ENCODE assay signal across 22 mouse cellular contexts in genomic region chr5:118292476-118292875, GRCm38 (mm10). TPM values are rescaled to one million over a fixed set of nuclear protein-coding genes. Genes with fewer than 3 reads are reported as not detected.
DNase-seq lines count a peak whose midpoint lies in the region; ATAC-seq lines count a peak whose summit lies in the region.
"Had no signal": no experiment of that assay in that cellular context is flagged by ENCODE, and none has a peak within 500 bp of the region (broad histone marks: within the 10 kb centered on the region; RNA-seq: fewer than 3 reads in every experiment).

No protein-coding gene starts in this region.

- no peak for ATAC-seq in forebrain, embryonic 13.5 days
- ATAC-seq in forebrain, embryonic 12.5 days (ENCODE audit: low FRiP score), result no peak
- ATAC-seq in limb, embryonic 15.5 days (ENCODE audit: insufficient number of reproducible peaks, low FRiP score, low TSS enrichment, low read depth), result no peak
- ATAC-seq: CD4-positive, CD25-positive, alpha-beta regulatory T cell, adult 4 months; forebrain, embryonic 15.5 days; intestine, embryonic 15.5 days had no signal

- H3K36me3 ChIP-seq in forebrain, embryonic 13.5 days (ENCODE audit: poor library complexity, severe bottlenecking), result no peaks in the 10 kb centered on the region
- H3K36me3 ChIP-seq in forebrain, embryonic 12.5 days (replicated peaks), result no peaks in the 10 kb centered on the region
- H3K36me3 ChIP-seq in limb, embryonic 10.5 days, result no peaks in the 10 kb centered on the region
- H3K36me3 ChIP-seq in limb, embryonic 15.5 days, result no peaks in the 10 kb centered on the region
- H3K36me3 ChIP-seq: forebrain, embryonic 15.5 days; G1E; heart, embryonic 10.5 days; hindbrain, embryonic 13.5 days; intestine, embryonic 15.5 days had no signal

- H3K27ac ChIP-seq in forebrain, embryonic 13.5 days, result peak overlapping the region; percentile 31; the same call in 1 of the 2 replicates
- H3K27ac ChIP-seq in forebrain, embryonic 12.5 days, result no peak overlapping the region
- 0 out of 2 replicates have a peak overlapping the region, but pooled peaks have one; percentile 48 for H3K27ac ChIP-seq in limb, embryonic 10.5 days
- H3K27ac ChIP-seq in limb, embryonic 15.5 days, result peak overlapping the region; percentile 29; the same call in 1 of the 2 replicates
- H3K27ac ChIP-seq: forebrain, embryonic 15.5 days; heart, embryonic 10.5 days; hindbrain, embryonic 13.5 days; intestine, embryonic 15.5 days had no signal

- H3K4me1 ChIP-seq in forebrain, embryonic 13.5 days, result peaks cover 36% of the 10 kb centered on the region
- H3K4me1 ChIP-seq in forebrain, embryonic 12.5 days, result peaks cover 31% of the 10 kb centered on the region
- H3K4me1 ChIP-seq in limb, embryonic 10.5 days, result peaks cover 45% of the 10 kb centered on the region
- H3K4me1 ChIP-seq in limb, embryonic 15.5 days, result peaks cover 51% of the 10 kb centered on the region

- no peaks in the 10 kb centered on the region for H3K9me3 ChIP-seq in forebrain, embryonic 13.5 days (replicated peaks)
- no peaks in the 10 kb centered on the region for H3K9me3 ChIP-seq in forebrain, embryonic 12.5 days
- H3K9me3 ChIP-seq in limb, embryonic 10.5 days (replicated peaks), result no peaks in the 10 kb centered on the region
- H3K9me3 ChIP-seq in limb, embryonic 15.5 days, result no peaks in the 10 kb centered on the region
- H3K9me3 ChIP-seq: forebrain, embryonic 15.5 days; G1E; heart, embryonic 10.5 days; hindbrain, embryonic 13.5 days; intestine, embryonic 15.5 days had no signal

- H3K4me2 ChIP-seq in forebrain, embryonic 13.5 days, result no peak overlapping the region
- H3K4me2 ChIP-seq in forebrain, embryonic 12.5 days, result no peak overlapping the region
- H3K4me2 ChIP-seq in limb, embryonic 15.5 days, result no peak overlapping the region
- H3K4me2 ChIP-seq: forebrain, embryonic 15.5 days; hindbrain, embryonic 13.5 days; intestine, embryonic 15.5 days had no signal

- peak; percentile 40 for DNase-seq in adipocyte (ENCODE audit: low spot score)
- no peak for DNase-seq in limb, embryonic 10.5 days (ENCODE audit: low spot score)
- no peak for DNase-seq in c-Kit-positive CD71-positive TER-119-positive erythroid progenitor cells, embryonic 14.5 days (ENCODE audit: low spot score)
- DNase-seq in left cerebral cortex, adult 11 months (ENCODE audit: low spot score), result no peak
- DNase-seq: adrenal gland, adult 2 months; adrenal gland, postnatal 25 days; B cell, adult 2 months; cerebellum, adult 8-10 months; cerebellum, postnatal 25 days; gastrocnemius, postnatal 36 days; heart, adult 11 months; heart, postnatal 10 days; kidney, adult 18-20 months had no signal

- no peak overlapping the region for H3K4me3 ChIP-seq in forebrain, embryonic 13.5 days
- no peak overlapping the region for H3K4me3 ChIP-seq in forebrain, embryonic 12.5 days (replicated peaks)
- no peak overlapping the region for H3K4me3 ChIP-seq in limb, embryonic 10.5 days
- no peak overlapping the region for H3K4me3 ChIP-seq in limb, embryonic 15.5 days
- H3K4me3 ChIP-seq: forebrain, embryonic 15.5 days; heart, embryonic 10.5 days; hindbrain, embryonic 13.5 days; intestine, embryonic 15.5 days had no signal

- whole genome bisulfite sequencing in forebrain, embryonic 13.5 days, result 44% methylated on average over 4 of the region's 4 CpGs
- WGBS in forebrain, embryonic 12.5 days, result 60% methylated on average over 4 of the region's 4 CpGs
- WGBS in limb, embryonic 10.5 days, result 75% methylated on average over 4 of the region's 4 CpGs
- WGBS in limb, embryonic 15.5 days, result 29% methylated on average over 4 of the region's 4 CpGs

- H3K9ac ChIP-seq in forebrain, embryonic 13.5 days, result no peak overlapping the region
- no peak overlapping the region for H3K9ac ChIP-seq in forebrain, embryonic 12.5 days
- H3K9ac ChIP-seq in limb, embryonic 15.5 days, result no peak overlapping the region
- H3K9ac ChIP-seq: forebrain, embryonic 15.5 days; hindbrain, embryonic 13.5 days; intestine, embryonic 15.5 days had no signal

- no peaks in the 10 kb centered on the region for H3K27me3 ChIP-seq in forebrain, embryonic 13.5 days
- no peaks in the 10 kb centered on the region for H3K27me3 ChIP-seq in forebrain, embryonic 12.5 days
- no peaks in the 10 kb centered on the region for H3K27me3 ChIP-seq in limb, embryonic 10.5 days (ENCODE audit: low read depth, poor library complexity, severe bottlenecking)
- no peaks in the 10 kb centered on the region for H3K27me3 ChIP-seq in limb, embryonic 15.5 days
- H3K27me3 ChIP-seq: forebrain, embryonic 15.5 days; hindbrain, embryonic 13.5 days; intestine, embryonic 15.5 days had no signal

RNA-seq across cellular contexts. Expression of gene 2410131K14Rik, which starts 47.4 kb away (rescaled TPM):
- polyA plus RNA-seq in forebrain, embryonic 13.5 days (2015; fragmentation: Nextera tagmentation; extraction: Ambion mirVana), result 14.0 and 15.5 TPM in 2 replicates
- polyA plus RNA-seq in forebrain, embryonic 12.5 days (2016; fragmentation: Nextera tagmentation; extraction: Ambion mirVana), result 13.2 and 13.7 TPM in 2 replicates
- polyA plus RNA-seq in limb, embryonic 10.5 days (2016; fragmentation: Nextera tagmentation; extraction: Ambion mirVana), result 13.7 and 14.3 TPM in 2 replicates
- 9.3 and 9.7 TPM in 2 replicates for polyA plus RNA-seq in limb, embryonic 15.5 days (2015; fragmentation: Nextera tagmentation; extraction: Ambion mirVana)

RNA-seq across cellular contexts. Expression of gene Rnft2, which starts 47.6 kb away (rescaled TPM):
- 7.0 and 9.0 TPM in 2 replicates for polyA plus RNA-seq in forebrain, embryonic 13.5 days (2015; fragmentation: Nextera tagmentation; extraction: Ambion mirVana)
- polyA plus RNA-seq in forebrain, embryonic 12.5 days (2016; fragmentation: Nextera tagmentation; extraction: Ambion mirVana), result 8.3 and 11.0 TPM in 2 replicates
- polyA plus RNA-seq in limb, embryonic 10.5 days (2016; fragmentation: Nextera tagmentation; extraction: Ambion mirVana), result 4.9 and 5.5 TPM in 2 replicates
- polyA plus RNA-seq in limb, embryonic 15.5 days (2015; fragmentation: Nextera tagmentation; extraction: Ambion mirVana), result 2.8 and 2.9 TPM in 2 replicates
- polyA plus RNA-seq: CD4-positive, CD25-positive, alpha-beta regulatory T cell, adult 4 months had no signal
